Mouse (Mus musculus): ENCODE results near the gene Zfp704.

DNA sequence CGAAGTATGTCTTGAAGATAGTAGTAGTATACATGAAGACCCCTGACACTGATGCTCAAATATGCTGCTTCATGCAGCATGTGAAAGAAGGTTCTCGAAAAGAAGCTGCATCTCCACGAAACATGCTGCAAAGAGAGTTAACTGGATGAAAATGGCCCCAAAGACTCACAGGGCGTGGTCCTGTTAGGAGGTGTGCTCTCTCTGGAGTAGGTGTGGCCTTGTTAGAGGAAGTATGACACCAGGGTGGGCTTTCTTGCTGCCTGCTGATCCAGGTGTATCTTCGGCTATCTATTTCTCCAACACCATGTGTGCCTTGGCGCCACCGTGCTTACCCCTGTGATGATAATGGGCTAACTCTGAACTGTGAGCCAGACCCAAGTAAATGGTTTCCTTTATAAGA lies 90.9 kb downstream of the Zfp704 start:
- TF ChIP-seq CTCF (conservative IDR thresholded peaks at IDR 0.05 in 1 of 2, IDR thresholded peaks at IDR 0.05 in 1 of 2; ENCODE audit: low read depth in 2 of 2, low read length in 2 of 2) (no peak), E2F4 (IDR thresholded peaks at IDR 0.05; ENCODE audit: insufficient replicate concordance, low read depth, low read length) (no peak), EP300 (IDR thresholded peaks at IDR 0.05; ENCODE audit: low read length) (no peak)

All from CH12.LX (cell line).